Mouse (Mus musculus) intestine, postnatal 0 days (tissue): ENCODE measurements around the gene Msrb3. TPM values are rescaled to one million over a fixed set of nuclear protein-coding genes. Genes with fewer than 3 reads are reported as not detected.
A peak's percentile ranks its signal among the peaks of the same experiment; 100 is the strongest.

Experiments
- ATAC-seq: fragments of 200-750 bp; cut with Nextera tagmentation; 2 replicates; pipeline ENCODE4 v1.8.0; 2017; ENCODE audit warnings: mild to moderate bottlenecking, moderate TSS enrichment, moderate library complexity
- H3K27ac ChIP-seq: fragments of 300-500 bp; sonication (generic); 2 replicates; pipeline ENCODE4 v1.5.1; 2014; ENCODE audit warnings: mild to moderate bottlenecking, low read depth, low read length, moderate library complexity
- H3K27me3 ChIP-seq: fragments of 300-500 bp; sonication (generic); replicated peaks from 2 replicates; pipeline ENCODE4 v1.6.1; 2014; ENCODE audit warnings: low read length, mixed read lengths; ENCODE audit not compliant: control insufficient read depth, insufficient read depth
- H3K36me3 ChIP-seq: fragments of 300-500 bp; sonication (generic); 2 replicates; pipeline ENCODE4 v1.6.1; 2014; ENCODE audit warnings: mild to moderate bottlenecking, moderate library complexity; ENCODE audit not compliant: control insufficient read depth, insufficient read depth
- H3K4me1 ChIP-seq: fragments of 300-500 bp; sonication (generic); replicated peaks from 2 replicates; pipeline ENCODE4 v1.6.1; 2014; ENCODE audit warnings: antibody characterized with exemption, low read length, mixed read lengths; ENCODE audit not compliant: control insufficient read depth, insufficient read depth
- H3K4me2 ChIP-seq: fragments of 300-500 bp; sonication (generic); replicated peaks from 2 replicates; pipeline ENCODE4 v1.6.1; 2014; ENCODE audit warnings: low read depth, mild to moderate bottlenecking, moderate library complexity
- H3K4me3 ChIP-seq: fragments of 300-500 bp; sonication (generic); 2 replicates; pipeline ENCODE4 v1.5.1; 2014; ENCODE audit warnings: low read depth, low read length
- H3K9ac ChIP-seq: fragments of 300-500 bp; sonication (generic); 2 replicates; pipeline ENCODE4 v1.6.1; 2014; ENCODE audit warnings: mild to moderate bottlenecking, low read depth, low read length
- H3K9me3 ChIP-seq: fragments of 300-500 bp; sonication (generic); 2 replicates; pipeline ENCODE4 v1.6.1; 2016; ENCODE audit warnings: mixed run types; ENCODE audit not compliant: control insufficient read depth
- CTCF ChIP-seq: sonication (generic); IDR thresholded peaks from 2 replicates; pipeline ENCODE4 v1.5.1; 2016; ENCODE audit warnings: low read depth, mild to moderate bottlenecking, control low read depth, antibody characterized with exemption, moderate library complexity
- WGBS: fragments of 180-500 bp; shearing (Covaris S2); extraction: QIAGEN DNeasy Blood & Tissue Kit; methylation state at CpG from one replicate; pipeline ENCODE4 v1.1.7; 2014; 5-methylcytosine and 5-hydroxymethylcytosine counted together
- polyA plus RNA-seq: library from polyadenylated mRNA; unstranded; fragments of >200 nt; fragmentation: Nextera tagmentation; extraction: Ambion mirVana; gene quantifications from 2 replicates; pipeline ENCODE4 v1.2.1, GENCODE M21; 2015

Msrb3 gene
- polyA plus RNA-seq, 1 experiment from 2014 or later = 17.2 TPM

DNA sequence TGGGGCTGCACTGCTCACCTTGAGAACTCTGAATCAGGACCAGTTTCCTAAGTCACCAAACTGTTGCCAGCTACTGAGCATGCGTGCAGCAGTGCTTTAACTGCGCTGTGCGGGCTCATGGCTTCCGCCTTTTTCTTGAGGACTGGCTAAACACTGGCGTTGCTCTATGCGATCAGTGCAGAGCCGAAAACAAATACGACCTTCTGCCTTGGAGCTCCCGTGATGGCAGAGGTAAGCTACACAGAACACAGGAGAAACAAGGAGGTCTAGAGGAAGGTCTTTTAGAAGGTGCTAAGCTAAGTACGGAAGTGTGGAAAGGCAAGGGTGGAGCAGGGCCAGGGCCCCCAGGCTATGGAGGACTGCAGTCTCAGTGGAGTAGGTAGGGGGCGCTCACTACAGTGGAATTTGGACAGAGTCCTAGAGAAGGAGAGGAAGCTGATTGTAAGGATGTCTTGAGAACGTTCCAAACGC is 41.3 kb downstream of the Msrb3 start:
- TF ChIP-seq CTCF = peak; percentile 81
- no peak overlapping the region for H3K9ac ChIP-seq
- H3K4me2 ChIP-seq = peak overlapping the region; percentile 56
- ATAC-seq = peak; percentile 84
- no peak overlapping the region for H3K27ac ChIP-seq
- WGBS = 37% methylated on average over 13 of the region's 13 CpGs
- H3K4me3 ChIP-seq = no peak overlapping the region
- H3K36me3 ChIP-seq = no peaks in the 10 kb centered on the region
- H3K27me3 ChIP-seq = no peaks in the 10 kb centered on the region
- H3K4me1 ChIP-seq = no peaks in the 10 kb centered on the region
- H3K9me3 ChIP-seq = no peaks in the 10 kb centered on the region

DNA sequence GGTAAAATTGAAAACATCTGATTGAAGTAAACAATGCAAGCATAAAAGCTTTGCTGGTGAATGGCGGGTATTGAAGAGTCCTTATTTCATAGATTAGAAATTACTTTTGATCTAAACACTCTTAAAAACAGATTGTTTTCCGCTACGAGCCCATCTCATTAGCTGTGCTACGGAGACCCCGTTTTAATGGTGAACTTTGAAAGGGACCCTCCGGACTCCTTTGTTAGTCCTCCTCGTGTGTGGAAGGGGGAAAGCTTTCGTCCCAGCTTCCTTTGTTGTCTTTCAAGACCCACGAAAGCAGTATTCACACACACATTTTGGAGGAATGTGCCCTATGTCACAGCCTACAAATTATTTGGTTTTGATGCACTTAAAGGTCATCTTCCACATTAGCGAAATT is 44.6 kb downstream of the Msrb3 start:
- H3K4me2 ChIP-seq = no peak overlapping the region
- H3K27ac ChIP-seq = no peak overlapping the region
- H3K27me3 ChIP-seq = no peaks in the 10 kb centered on the region
- no peak for ATAC-seq
- no peak for TF ChIP-seq CTCF
- H3K4me3 ChIP-seq = no peak overlapping the region
- H3K9ac ChIP-seq = no peak overlapping the region
- H3K36me3 ChIP-seq = no peaks in the 10 kb centered on the region
- 85% methylated on average over 10 of the region's 10 CpGs for WGBS
- H3K4me1 ChIP-seq = no peaks in the 10 kb centered on the region
- no peaks in the 10 kb centered on the region for H3K9me3 ChIP-seq

DNA sequence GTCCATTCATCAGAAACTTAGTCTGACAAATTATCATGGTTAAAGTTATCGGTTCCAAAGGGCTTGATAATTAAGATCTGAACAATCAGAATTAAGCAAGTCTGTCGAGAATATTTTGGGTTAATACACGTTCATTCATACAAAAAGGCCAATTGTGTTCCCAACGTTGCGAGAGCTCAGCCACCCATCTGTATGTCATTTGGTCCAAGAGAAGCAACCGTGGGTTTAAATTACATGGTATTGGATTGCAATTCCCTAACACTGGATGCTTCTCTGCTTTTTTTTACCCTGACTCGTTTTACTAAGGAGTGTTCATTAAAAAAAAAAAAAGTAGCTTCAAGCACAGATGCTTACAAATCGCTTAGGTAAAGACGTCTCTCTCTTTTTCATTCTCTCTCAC is 45.1 kb downstream of the Msrb3 start:
- no peak for TF ChIP-seq CTCF
- H3K9me3 ChIP-seq = no peaks in the 10 kb centered on the region
- H3K9ac ChIP-seq = no peak overlapping the region
- H3K4me1 ChIP-seq = no peaks in the 10 kb centered on the region
- H3K36me3 ChIP-seq = no peaks in the 10 kb centered on the region
- H3K4me2 ChIP-seq = no peak overlapping the region
- no peaks in the 10 kb centered on the region for H3K27me3 ChIP-seq
- H3K4me3 ChIP-seq = no peak overlapping the region
- no peak overlapping the region for H3K27ac ChIP-seq
- 83% methylated on average over 9 of the region's 9 CpGs for WGBS
- ATAC-seq = no peak

DNA sequence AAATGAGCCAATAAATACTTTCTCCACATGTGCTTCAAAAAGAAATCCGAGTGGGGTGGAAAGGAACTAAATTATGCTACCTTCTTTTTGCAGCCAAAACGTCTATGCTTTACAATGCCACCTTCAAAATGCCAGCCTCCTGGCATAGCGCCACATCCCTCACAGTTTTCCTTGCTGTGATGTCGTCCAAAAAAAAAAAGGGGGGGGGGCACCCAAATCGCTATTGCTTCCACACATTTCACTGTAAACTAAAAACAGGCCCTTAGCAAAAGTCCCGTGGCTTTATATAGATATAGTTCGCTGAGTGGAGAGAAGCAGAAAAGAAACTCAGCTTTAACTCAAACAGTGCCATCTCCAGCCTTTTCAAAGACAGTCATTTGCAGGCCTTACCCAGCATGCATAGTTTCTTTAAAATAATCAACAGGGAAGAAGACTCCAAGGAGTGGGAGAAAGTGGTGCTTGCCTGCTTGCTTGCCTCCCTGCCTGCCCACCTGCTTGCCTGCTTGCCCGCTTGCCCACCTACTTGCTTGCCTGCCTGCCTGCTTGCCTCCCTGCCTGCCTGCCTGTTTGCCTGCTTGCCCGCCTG is 47.6 kb downstream of the Msrb3 start:
- H3K4me3 ChIP-seq = no peak overlapping the region
- no peak overlapping the region for H3K4me2 ChIP-seq
- no peak for TF ChIP-seq CTCF
- no peak for ATAC-seq
- no peaks in the 10 kb centered on the region for H3K36me3 ChIP-seq
- no peaks in the 10 kb centered on the region for H3K27me3 ChIP-seq
- H3K27ac ChIP-seq = no peak overlapping the region
- WGBS = 69% methylated on average over 9 of the region's 9 CpGs
- H3K9ac ChIP-seq = no peak overlapping the region
- H3K9me3 ChIP-seq = no peaks in the 10 kb centered on the region
- H3K4me1 ChIP-seq = no peaks in the 10 kb centered on the region

DNA sequence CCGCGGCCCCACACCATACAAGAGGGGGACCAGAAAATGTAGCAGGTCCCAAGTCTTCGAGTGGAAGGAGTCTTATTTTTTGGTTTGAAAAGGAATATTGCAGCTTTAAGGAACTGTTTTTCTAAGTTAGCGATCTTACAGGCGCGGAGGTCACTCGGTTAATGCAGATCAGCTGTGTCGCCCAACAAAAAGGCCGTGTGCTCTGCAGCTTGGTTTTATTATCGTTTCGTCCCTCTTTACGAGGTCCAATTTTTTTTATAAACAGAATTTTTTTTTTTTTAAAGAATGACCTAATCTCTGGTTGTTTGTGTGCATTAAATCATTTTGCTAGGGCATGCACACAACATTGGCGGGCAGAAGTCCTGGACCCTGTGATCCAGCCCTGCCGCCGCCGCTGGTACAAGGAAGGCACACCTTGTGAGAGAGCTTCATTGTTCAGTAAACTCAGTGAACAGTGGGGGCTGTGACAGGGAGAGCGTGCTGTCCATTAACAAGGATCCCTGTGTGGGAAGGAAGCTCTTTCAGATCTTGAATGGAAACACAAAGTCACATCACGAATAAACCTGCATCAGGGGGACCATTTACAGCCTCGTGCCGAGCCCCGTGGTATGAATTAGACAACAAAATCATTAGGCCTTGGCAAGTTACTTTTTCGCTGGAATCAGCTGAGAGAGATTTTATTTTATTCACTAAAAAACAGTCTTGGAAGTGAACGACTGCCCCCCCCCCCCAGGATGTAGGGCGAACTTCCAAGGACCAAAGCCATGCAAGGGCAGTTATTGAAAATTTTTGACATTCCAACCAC is 48.3 kb downstream of the Msrb3 start:
- Histone ChIP-seq H3K4me3 (no peak overlapping the region), H3K36me3 (no peaks in the 10 kb centered on the region), H3K27ac (no peak overlapping the region), H3K4me2 (0 out of 2 replicates have a peak overlapping the region, but pooled peaks have one; percentile 17), H3K4me1 (no peaks in the 10 kb centered on the region), H3K9ac (no peak overlapping the region), H3K27me3 (no peaks in the 10 kb centered on the region), H3K9me3 (no peaks in the 10 kb centered on the region)
- WGBS = 59% methylated on average over 24 of the region's 24 CpGs
- TF ChIP-seq CTCF = no peak
- ATAC-seq = no peak

DNA sequence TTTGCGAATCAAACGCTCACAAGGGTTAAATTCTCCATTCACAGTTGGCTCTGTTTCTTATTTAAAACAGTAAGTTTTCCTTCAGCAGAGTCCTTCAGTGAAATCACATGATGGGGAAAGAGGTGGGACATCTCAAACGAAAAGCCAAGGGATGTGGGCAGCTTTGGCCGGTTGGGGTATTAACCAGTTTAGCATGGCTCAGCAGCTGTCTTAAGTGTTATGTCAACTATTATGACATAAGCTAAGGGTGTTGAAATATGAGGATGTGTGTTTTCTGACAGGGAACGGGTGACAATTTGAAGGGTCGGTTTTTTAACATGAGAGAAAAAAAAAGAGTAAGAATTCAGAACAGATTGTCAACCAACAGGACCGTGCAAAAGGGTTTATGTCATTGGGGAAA is 50.2 kb downstream of the Msrb3 start:
- 80% methylated on average over 7 of the region's 7 CpGs for WGBS

More for the DNA sequence above, 50.2 kb downstream of the Msrb3 start:
- no peak overlapping the region for H3K4me3 ChIP-seq
- no peak for TF ChIP-seq CTCF
- ATAC-seq = no peak
- no peak overlapping the region for H3K9ac ChIP-seq
- H3K9me3 ChIP-seq = no peaks in the 10 kb centered on the region
- no peak overlapping the region for H3K27ac ChIP-seq
- no peaks in the 10 kb centered on the region for H3K36me3 ChIP-seq
- no peaks in the 10 kb centered on the region for H3K4me1 ChIP-seq
- H3K4me2 ChIP-seq = no peak overlapping the region
- no peaks in the 10 kb centered on the region for H3K27me3 ChIP-seq
